Mouse (Mus musculus): ENCODE results near the gene Atp2b4. TPM values are rescaled to one million over a fixed set of nuclear protein-coding genes. Genes with fewer than 3 reads are reported as not detected.

Gene Atp2b4
- polyA plus RNA-seq, 1 experiment = 7.7 TPM

DNA sequence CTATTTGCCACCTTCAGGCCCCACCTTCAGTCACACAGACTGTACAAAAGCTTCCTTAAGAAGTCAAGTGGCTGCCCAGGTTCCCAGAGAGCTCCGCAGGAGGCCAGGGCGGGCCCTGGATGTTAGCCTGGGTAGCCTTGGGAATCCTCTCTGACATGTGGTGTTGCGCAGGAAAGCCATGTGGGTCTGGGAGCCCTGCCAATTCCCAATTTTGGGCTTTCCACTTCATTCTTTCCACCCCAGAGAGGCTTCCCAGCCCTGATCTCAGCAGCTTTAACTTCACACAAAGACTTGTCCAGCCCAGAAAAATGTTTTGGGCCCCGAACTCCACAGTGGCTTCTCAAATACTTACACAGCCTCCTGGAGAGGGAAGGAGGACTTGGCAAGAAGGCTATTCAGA lies 56.2 kb downstream of the Atp2b4 start:
- no peaks in the 10 kb centered on the region for H3K27me3 ChIP-seq (ENCODE audit: control insufficient read depth)
- no peak overlapping the region for H3K4me3 ChIP-seq (replicated peaks)
- H3K4me1 ChIP-seq (ENCODE audit: control insufficient read depth) = peaks cover 80% of the 10 kb centered on the region
- peaks cover 100% of the 10 kb centered on the region for H3K36me3 ChIP-seq (ENCODE audit: control insufficient read depth)
- TF ChIP-seq GATA1 (IDR thresholded peaks at IDR 0.05; ENCODE audit: low read length) (no peak), TAL1 (IDR thresholded peaks at IDR 0.05; ENCODE audit: low read length) (no peak)
- no peaks in the 10 kb centered on the region for H3K9me3 ChIP-seq (ENCODE audit: control insufficient read depth, low read length)

DNA sequence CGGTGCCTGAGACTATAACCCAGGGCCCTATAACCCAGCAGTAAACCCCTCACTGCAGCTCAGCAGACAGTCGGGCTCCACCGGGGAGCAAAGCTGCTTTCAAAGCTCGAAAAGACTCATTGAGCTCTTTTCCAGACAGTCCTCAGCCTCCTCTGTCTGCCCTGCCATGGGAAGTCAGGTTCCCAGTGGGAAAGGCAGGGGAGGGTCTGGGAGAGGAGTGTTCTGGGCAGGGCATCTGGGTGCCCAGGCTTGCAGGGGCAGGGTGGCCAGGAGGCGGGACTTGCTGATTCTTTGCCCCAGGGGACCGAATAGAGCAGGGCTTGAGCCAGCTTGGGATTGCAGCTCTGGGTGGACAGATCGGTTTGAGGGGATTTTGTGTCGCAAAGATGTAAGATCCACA lies 58.3 kb downstream of the Atp2b4 start:
- Histone ChIP-seq H3K4me3 (replicated peaks) (no peak overlapping the region), H3K36me3 (ENCODE audit: control insufficient read depth) (peaks cover 100% of the 10 kb centered on the region), H3K27me3 (ENCODE audit: control insufficient read depth) (no peaks in the 10 kb centered on the region), H3K9me3 (ENCODE audit: control insufficient read depth, low read length) (no peaks in the 10 kb centered on the region), H3K4me1 (ENCODE audit: control insufficient read depth) (peaks cover 64% of the 10 kb centered on the region)
- TF ChIP-seq GATA1 (IDR thresholded peaks at IDR 0.05; ENCODE audit: low read length) (no peak), TAL1 (IDR thresholded peaks at IDR 0.05; ENCODE audit: low read length) (no peak)

DNA sequence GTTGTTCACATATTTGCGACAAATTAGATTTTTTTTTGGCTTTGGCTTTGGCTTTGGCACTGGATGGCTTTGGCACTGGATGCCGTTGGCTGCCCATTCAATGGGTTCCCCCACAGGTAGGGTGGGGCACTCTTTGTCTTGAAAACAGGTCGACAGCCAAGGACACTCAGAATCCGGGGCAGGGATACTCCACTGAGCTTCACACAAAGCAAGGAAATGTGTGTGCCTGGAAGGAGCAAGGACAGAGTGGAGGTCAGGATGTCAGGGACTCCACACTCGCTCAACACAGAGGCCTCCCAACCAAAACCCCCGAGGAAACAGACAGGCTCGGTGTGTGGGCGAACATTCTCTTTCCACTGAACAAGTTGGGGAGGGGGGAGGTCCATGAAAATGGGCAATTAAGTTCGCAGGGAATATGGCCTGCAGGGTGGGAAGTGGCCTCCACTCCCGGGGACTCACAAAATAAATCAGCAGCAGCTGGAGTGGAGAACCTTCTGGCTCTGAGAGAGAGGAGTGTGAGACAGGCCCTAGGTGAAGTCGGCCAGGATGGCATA lies 58.9 kb downstream of the Atp2b4 start:
- Histone ChIP-seq H3K9me3 (ENCODE audit: control insufficient read depth, low read length) (no peaks in the 10 kb centered on the region), H3K36me3 (ENCODE audit: control insufficient read depth) (peaks cover 100% of the 10 kb centered on the region), H3K4me3 (replicated peaks) (no peak overlapping the region), H3K27me3 (ENCODE audit: control insufficient read depth) (no peaks in the 10 kb centered on the region), H3K4me1 (ENCODE audit: control insufficient read depth) (peaks cover 62% of the 10 kb centered on the region)
- TF ChIP-seq TAL1 (IDR thresholded peaks at IDR 0.05; ENCODE audit: low read length) = no peak
- TF ChIP-seq GATA1 (IDR thresholded peaks at IDR 0.05; ENCODE audit: low read length) = no peak

DNA sequence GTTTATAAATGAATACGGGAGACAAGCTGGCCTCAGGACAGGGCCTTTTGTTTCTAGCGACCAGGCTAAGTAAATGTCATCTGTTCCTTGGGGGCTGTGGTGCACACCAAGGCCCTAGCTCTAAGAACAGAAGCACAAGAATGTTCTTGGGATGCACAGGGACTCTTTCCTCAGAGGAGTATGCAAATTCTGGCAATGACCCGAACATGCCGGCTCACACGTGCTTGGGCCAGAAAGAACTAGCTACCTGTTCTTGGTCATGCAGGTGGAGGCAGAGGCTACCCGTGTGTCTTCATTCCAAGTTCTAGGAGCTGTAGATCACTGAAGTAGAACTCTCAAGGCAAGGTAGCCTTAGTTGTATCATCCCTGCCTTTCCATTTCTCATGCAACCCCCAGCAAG lies 59.7 kb downstream of the Atp2b4 start:
- Histone ChIP-seq H3K27me3 (ENCODE audit: control insufficient read depth) (no peaks in the 10 kb centered on the region), H3K9me3 (ENCODE audit: control insufficient read depth, low read length) (no peaks in the 10 kb centered on the region), H3K4me1 (ENCODE audit: control insufficient read depth) (peaks cover 60% of the 10 kb centered on the region), H3K4me3 (replicated peaks) (no peak overlapping the region), H3K36me3 (ENCODE audit: control insufficient read depth) (peaks cover 100% of the 10 kb centered on the region)
- TF ChIP-seq TAL1 (IDR thresholded peaks at IDR 0.05; ENCODE audit: low read length) (no peak), GATA1 (IDR thresholded peaks at IDR 0.05; ENCODE audit: low read length) (no peak)

DNA sequence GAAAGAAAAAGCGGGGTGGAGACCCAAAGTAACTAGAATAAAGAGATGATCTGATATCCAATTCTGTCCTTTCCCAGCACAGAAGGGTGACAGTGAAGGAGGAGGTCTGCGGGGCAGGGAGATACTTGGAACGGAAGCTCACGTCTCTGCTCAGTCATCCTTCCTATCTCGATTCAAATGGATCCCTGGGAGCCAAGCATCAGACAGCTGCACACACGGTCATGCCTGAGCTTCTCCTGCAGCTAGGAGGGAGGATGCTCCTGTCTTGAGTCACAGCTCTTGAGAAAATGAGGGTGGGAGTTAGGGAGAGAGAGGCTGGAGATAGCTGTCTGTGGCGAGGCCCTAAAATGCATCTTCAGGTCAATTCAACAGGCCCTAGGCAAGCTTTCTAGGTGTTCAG lies 64.2 kb downstream of the Atp2b4 start:
- H3K27me3 ChIP-seq (ENCODE audit: control insufficient read depth) = no peaks in the 10 kb centered on the region
- H3K36me3 ChIP-seq (ENCODE audit: control insufficient read depth) = peaks cover 100% of the 10 kb centered on the region
- no peak for TF ChIP-seq TAL1 (IDR thresholded peaks at IDR 0.05; ENCODE audit: low read length)
- TF ChIP-seq GATA1 (IDR thresholded peaks at IDR 0.05; ENCODE audit: low read length) = no peak
- H3K4me1 ChIP-seq (ENCODE audit: control insufficient read depth) = peaks cover 17% of the 10 kb centered on the region
- H3K4me3 ChIP-seq (replicated peaks) = no peak overlapping the region
- H3K9me3 ChIP-seq (ENCODE audit: control insufficient read depth, low read length) = no peaks in the 10 kb centered on the region

DNA sequence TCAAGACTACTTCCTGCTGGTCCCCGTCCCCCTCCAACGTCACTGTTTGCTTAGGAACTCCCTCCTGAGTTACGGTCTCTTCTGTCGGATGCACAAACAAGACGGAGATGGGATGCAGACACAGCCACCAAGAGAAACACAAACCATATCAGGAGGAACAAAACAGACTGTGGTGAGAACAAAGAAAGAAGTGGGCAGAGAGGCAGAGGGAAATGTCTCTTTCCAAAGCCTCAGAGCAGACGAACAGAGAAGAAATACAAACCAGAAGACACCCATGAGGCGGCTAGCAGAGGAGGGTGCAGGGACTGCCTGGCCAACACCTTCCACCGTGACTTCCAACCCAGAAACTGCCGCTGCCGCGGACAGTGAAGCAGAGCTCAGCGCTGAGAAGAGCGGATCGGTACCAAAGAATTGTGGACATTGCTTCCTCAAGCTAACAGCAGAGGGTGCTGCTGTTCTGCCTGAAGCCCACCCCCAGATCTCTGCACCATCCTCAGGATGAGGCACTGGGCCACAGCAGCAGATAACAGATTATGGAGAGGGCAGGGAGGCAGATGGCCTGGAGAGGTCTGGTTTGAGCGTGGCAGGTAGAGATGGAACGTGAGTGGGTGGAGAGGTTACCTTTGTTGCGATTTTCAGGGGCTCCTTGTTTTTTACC lies 64.7 kb downstream of the Atp2b4 start:
- Histone ChIP-seq H3K36me3 (ENCODE audit: control insufficient read depth) (peaks cover 100% of the 10 kb centered on the region), H3K27me3 (ENCODE audit: control insufficient read depth) (no peaks in the 10 kb centered on the region), H3K4me1 (ENCODE audit: control insufficient read depth) (peaks cover 15% of the 10 kb centered on the region), H3K9me3 (ENCODE audit: control insufficient read depth, low read length) (no peaks in the 10 kb centered on the region), H3K4me3 (replicated peaks) (no peak overlapping the region)
- TF ChIP-seq GATA1 (IDR thresholded peaks at IDR 0.05; ENCODE audit: low read length) (no peak), TAL1 (IDR thresholded peaks at IDR 0.05; ENCODE audit: low read length) (no peak)

DNA sequence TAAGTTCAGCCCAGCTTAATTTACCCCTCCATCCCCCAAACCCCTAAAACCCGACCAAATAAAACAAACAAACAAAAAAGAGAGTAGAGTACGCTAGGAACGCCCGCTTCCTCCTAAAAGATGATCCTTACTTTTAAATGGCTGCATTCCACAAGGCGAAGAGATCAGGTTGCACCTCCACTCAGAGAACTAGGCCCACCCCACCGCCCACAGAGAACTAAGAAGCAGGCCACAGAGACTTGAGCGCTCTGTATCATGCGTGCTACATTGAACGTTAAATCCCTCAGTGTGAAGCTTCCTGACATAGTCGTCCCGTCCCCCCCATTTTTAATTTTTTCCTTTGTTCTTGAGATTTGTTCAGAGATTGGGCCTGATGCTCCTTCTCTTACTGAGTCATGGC lies 68.0 kb downstream of the Atp2b4 start:
- no peaks in the 10 kb centered on the region for H3K9me3 ChIP-seq (ENCODE audit: control insufficient read depth, low read length)
- H3K4me3 ChIP-seq (replicated peaks) = no peak overlapping the region
- H3K4me1 ChIP-seq (ENCODE audit: control insufficient read depth) = peaks cover 33% of the 10 kb centered on the region
- peaks cover 100% of the 10 kb centered on the region for H3K36me3 ChIP-seq (ENCODE audit: control insufficient read depth)
- TF ChIP-seq GATA1 (IDR thresholded peaks at IDR 0.05; ENCODE audit: low read length) (no peak), TAL1 (IDR thresholded peaks at IDR 0.05; ENCODE audit: low read length) (no peak)
- no peaks in the 10 kb centered on the region for H3K27me3 ChIP-seq (ENCODE audit: control insufficient read depth)

DNA sequence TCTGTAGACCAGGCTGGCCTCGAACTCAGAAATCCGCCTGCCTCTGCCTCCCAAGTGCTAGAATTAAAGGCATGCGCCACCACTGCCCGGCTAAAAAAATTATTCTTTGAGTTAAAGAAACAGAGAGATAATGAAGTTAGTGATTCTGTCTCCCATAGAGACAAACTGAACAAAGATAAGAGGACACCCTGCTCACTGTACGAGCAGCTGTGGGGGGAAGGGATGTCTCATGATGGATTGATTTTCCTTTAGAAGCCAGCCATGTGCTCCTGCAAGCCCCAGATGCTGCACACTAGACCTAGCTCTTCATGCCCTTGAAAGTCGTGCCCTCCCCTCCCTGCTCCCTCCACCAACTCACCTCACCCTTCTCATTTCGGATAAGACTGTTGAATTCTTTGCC lies 72.5 kb downstream of the Atp2b4 start:
- Histone ChIP-seq H3K9me3 (ENCODE audit: control insufficient read depth, low read length) (no peaks in the 10 kb centered on the region), H3K36me3 (ENCODE audit: control insufficient read depth) (peaks cover 100% of the 10 kb centered on the region), H3K4me3 (replicated peaks) (no peak overlapping the region), H3K4me1 (ENCODE audit: control insufficient read depth) (peaks cover 21% of the 10 kb centered on the region), H3K27me3 (ENCODE audit: control insufficient read depth) (no peaks in the 10 kb centered on the region)
- TF ChIP-seq GATA1 (IDR thresholded peaks at IDR 0.05; ENCODE audit: low read length) (no peak), TAL1 (IDR thresholded peaks at IDR 0.05; ENCODE audit: low read length) (no peak)

DNA sequence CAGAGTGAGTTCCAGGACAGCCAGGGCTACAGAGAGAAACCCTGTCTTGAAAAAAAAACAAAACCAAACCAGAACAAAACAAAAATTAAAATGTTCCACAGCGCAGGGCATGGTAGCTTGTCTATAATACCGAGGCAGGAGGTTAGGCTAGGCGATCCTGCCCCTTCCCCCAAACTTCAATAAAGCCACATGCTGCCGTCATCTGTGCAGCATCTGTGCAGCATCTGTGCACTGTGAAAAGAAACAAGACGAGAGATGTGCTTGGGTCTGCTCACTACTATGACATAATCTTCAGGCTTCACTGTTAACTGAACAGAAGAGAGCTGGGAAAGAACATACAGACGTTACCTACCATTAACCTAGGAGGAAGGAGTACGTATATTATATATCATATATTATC lies 80.5 kb downstream of the Atp2b4 start:
- no peak for TF ChIP-seq GATA1 (IDR thresholded peaks at IDR 0.05; ENCODE audit: low read length)
- no peak for TF ChIP-seq TAL1 (IDR thresholded peaks at IDR 0.05; ENCODE audit: low read length)
- H3K27me3 ChIP-seq (ENCODE audit: control insufficient read depth) = no peaks in the 10 kb centered on the region
- H3K9me3 ChIP-seq (ENCODE audit: control insufficient read depth, low read length) = no peaks in the 10 kb centered on the region
- H3K4me1 ChIP-seq (ENCODE audit: control insufficient read depth) = no peaks in the 10 kb centered on the region
- peaks cover 99% of the 10 kb centered on the region for H3K36me3 ChIP-seq (ENCODE audit: control insufficient read depth)
- no peak overlapping the region for H3K4me3 ChIP-seq (replicated peaks)

Data from erythroblast, embryonic 14.5 days (primary cell).